Mouse (Mus musculus): Measurements from ENCODE around the gene Tada3.

Tada3 gene

DNA sequence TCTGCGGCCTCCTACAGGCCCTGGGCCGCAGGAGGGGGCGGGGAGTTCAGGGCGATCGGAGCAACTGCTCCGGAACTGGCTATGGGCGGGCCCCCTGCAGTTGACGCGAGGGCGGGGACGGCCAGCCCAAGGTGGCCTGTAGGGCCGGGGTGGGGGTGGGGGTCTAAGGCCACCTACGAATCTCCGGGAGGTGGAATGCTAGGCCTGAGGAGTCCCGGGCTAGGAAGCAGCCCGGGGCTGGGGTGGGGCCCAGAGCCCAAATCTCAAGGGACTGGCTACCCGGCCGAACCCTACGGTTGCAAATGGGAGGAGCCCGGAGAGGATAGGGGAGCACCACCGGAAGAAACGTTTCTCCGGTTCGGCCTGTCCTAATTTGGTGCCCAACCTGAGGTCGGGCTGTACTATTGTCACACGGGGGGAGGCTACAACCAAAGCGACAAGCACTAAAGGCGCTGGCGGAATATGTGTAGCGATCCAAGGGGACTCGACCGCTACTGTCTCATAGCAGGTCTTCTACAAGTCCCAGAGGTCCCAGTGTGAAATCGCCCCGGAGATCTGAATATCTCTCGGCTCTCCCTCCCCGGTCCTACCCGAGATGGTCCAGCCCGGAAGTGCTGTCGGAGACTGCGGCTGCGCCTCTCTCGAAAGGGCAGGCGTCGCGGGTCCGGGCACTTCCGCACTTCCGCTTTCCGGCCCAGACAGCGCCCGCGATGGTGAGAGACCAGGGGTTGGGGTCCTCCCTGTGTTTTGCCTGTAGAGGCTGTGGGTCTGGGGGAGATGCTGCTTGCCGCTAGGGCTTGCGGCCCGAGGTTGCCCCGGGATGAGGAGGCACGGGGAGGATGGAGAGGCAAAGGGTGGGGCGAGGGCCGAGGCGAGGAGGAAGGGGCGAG lies at the start of gene Tada3, which contains the start of gene Arpc4:
Gene Tada3 (minus strand): TSS at position 388 of the 890 bp plus-strand sequence.
Gene Arpc4 (plus strand): TSS at position 620 of the 890 bp plus-strand sequence.
- in situ Hi-C loops (cut with MboI; ENCODE audit: unreplicated experiment in 2 of 2) = loop anchor here (5.0 kb wide), 1 partner anchor 50 kb away; the partner anchor contains the start of gene Ogg1 (in 2 of the 2)

DNA sequence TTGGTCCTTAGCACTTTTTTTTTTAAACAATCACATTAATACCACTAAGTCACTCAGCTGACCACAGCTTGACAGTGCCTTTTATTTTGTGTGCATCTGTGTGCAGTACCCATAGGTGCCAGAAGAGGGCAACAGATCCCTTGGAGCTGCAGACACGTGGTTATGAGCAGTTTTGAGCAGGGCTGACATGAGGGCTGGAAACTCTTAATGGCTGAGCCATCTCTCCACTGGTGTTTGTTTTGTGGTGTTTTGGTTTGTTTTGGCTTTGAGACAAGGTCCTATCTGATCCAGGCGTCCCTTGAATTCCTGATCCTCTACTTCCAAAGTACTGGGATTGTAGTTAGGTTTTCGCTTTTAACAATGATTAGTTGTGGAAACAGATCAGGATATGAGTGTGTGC lies 49.7 kb upstream of the Tada3 start:
- in situ Hi-C loops (cut with MboI; ENCODE audit: unreplicated experiment in 2 of 2) = loop anchor here in 1 of 2 experiments (25.0 kb wide), 1 partner anchor 635 kb away; no protein-coding TSS in a partner anchor

DNA sequence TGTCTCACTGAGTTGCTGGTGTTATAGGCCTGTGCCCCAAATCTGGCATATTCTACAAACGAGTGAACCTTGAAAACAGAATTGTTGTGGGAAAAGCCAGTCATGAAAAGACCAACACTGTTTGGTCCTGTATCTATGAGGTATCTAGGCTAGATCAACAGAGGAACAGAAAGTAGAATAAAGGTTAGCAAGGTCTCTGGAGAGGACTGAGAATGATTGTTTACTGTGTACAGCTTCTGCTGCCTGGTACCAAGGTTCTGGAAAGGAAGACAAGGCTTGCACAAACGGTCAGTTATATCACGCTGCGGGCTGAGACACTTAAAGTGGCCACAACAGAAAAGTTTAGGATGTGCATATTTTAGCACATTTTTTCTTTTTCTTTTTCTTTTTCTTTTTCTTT lies 49.0 kb upstream of the Tada3 start:
- in situ Hi-C loops (cut with MboI; ENCODE audit: unreplicated experiment in 2 of 2) = loop anchor here in 1 of 2 experiments (25.0 kb wide), 1 partner anchor 636 kb away; no protein-coding TSS in a partner anchor

- in situ Hi-C loops (cut with MboI; ENCODE audit: unreplicated experiment in 2 of 2) = no loop called here
Measured at GRCm38 (mm10) chr6:113424187-113424586, 46.5 kb upstream of the Tada3 start.

DNA sequence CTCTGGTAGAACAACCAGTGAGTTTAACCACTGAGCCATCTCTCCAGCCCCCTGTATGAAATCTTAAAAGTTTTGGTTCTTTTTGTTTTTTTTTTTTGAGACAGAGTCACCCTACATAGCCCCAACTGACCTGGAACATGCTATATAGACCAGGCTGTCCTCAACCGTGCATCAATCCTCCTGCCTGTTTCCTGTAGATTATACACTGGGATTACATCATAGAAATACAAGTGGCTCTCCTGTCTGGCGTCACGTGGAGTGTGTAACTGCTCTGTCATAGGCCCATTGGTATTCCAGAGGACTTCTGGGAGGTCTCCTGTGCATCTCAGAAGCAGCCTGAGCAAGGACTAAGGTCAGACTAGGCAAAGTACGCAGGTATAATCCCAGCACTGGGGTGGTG lies 45.3 kb upstream of the Tada3 start:
- in situ Hi-C loops (cut with MboI; ENCODE audit: unreplicated experiment in 2 of 2) = no loop called here

- in situ Hi-C loops (cut with MboI; ENCODE audit: unreplicated experiment in 2 of 2) = no loop called here
Measured at GRCm38 (mm10) chr6:113419199-113419587, 41.5 kb upstream of the Tada3 start, which contains the start of gene Rpusd3. Gene Rpusd3, minus strand, starts transcription at chr6:113419340.

DNA sequence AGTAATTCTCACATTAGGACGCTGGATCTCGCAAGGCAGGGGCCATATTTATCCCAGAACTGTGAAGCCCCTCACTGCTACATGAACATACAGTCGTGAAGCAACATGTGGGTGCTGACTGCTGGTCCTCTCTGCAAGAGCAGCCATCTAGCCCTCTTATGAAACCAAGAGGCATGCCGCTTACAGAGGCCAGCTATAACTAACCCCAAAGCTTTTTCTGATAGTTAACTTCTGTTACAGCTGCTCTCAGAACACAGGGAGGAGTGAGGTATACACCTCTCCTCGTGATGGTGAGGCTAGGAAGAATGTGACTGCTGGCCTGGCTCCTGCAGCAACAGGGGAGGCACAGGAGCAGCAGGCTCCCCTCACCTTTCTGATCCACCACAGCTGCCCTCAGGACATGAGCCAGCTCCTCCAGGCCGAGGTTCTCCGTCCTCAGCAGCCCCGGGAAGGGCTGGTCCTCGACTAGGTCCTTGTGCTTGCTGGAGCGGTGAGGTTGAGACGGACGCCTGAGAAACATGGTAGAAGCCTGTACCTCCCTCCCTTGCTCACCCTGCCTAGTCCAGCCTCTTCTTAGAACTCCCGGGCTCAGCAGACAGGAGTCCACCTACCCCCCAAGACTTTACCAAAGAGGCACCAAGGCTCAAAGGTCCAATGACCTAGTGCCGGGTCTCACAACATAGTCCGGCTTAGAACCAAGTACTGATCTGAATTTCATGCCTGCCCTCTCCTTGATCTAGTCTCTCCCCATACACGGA lies 40.9 kb upstream of the Tada3 start:
- in situ Hi-C loops (cut with MboI; ENCODE audit: unreplicated experiment in 2 of 2) = no loop called here

GRCm38 (mm10) chr6:113416416-113416815 lies 38.7 kb upstream of the Tada3 start:
- in situ Hi-C loops (cut with MboI; ENCODE audit: unreplicated experiment in 2 of 2) = no loop called here

DNA sequence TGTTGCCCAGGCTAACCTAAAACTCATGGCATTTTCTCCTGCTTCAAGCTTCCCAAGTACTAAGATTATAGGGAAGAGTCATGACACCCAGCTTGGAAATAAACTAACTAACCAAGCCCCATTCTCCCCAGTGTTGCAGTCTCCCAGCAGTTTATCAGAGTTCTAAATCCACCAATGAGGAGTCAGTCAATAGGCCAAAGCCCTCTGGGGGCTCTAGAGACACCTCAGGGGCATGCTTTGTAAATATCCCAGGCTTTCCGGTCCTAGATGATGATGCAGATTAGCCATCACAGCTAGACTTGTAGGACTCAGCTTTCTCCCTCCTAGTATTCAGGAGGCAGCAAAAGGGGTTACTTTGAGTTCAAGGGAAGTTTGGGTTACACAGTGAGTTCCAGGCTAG lies 32.3 kb upstream of the Tada3 start:
- in situ Hi-C loops (cut with MboI; ENCODE audit: unreplicated experiment in 2 of 2) = no loop called here

- in situ Hi-C loops (cut with MboI; ENCODE audit: unreplicated experiment in 2 of 2) = no loop called here
Measured at GRCm38 (mm10) chr6:113406683-113407082, 29.0 kb upstream of the Tada3 start.

DNA sequence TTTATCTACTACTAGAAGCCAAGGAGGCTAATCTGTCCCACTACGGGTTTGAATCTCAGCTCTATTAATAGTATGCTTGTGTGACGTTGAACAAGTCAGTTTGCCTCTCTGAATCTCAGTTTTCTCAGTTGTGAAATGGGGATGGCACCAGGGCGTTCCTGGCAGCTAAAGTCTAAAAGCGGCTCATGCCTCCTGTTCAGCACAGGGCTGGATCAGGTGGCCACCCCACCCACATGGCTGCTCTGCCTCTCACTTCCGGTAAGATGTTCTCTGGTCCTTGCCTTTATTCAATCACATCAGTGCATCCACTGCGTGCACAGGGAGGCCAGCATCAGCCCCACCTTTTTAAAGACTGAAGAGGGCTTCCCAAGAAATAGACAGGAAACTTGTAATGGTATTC lies 27.8 kb upstream of the Tada3 start:
- in situ Hi-C loops (cut with MboI; ENCODE audit: unreplicated experiment in 2 of 2) = no loop called here

- in situ Hi-C loops (cut with MboI; ENCODE audit: unreplicated experiment in 2 of 2) = no loop called here
Measured at GRCm38 (mm10) chr6:113404649-113405448, 27.2 kb upstream of the Tada3 start.

DNA sequence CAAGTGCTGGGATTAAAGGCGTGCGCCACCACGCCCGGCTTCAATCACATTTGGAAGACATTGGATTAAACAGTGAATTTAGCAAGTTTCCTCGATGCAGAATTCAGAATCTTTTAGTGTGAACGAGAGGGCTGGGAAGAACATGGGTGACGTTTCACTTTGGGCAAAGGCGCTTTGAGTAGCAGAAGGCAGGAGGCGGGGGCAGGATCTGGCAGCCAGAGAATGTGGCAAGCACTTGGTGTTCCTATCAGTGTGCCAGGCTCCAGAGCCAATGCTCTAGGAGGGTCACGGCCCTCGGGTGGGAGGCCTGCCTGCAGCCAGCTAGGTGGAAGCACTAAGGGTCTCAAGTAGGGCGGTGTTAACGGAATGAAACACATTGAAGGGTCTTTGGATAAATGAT lies 24.4 kb upstream of the Tada3 start:
- in situ Hi-C loops (cut with MboI; ENCODE audit: unreplicated experiment in 2 of 2) = no loop called here

- in situ Hi-C loops (cut with MboI; ENCODE audit: unreplicated experiment in 2 of 2) = no loop called here
Measured at GRCm38 (mm10) chr6:113396270-113397030, 18.8 kb upstream of the Tada3 start.

GRCm38 (mm10) chr6:113395501-113395900 lies 17.8 kb upstream of the Tada3 start:
- in situ Hi-C loops (cut with MboI; ENCODE audit: unreplicated experiment in 2 of 2) = no loop called here

- in situ Hi-C loops (cut with MboI; ENCODE audit: unreplicated experiment in 2 of 2) = no loop called here
Measured at GRCm38 (mm10) chr6:113394811-113395210, 17.1 kb upstream of the Tada3 start.

- in situ Hi-C loops (cut with MboI; ENCODE audit: unreplicated experiment in 2 of 2) = no loop called here
Measured at GRCm38 (mm10) chr6:113393951-113394350, 16.3 kb upstream of the Tada3 start.

DNA sequence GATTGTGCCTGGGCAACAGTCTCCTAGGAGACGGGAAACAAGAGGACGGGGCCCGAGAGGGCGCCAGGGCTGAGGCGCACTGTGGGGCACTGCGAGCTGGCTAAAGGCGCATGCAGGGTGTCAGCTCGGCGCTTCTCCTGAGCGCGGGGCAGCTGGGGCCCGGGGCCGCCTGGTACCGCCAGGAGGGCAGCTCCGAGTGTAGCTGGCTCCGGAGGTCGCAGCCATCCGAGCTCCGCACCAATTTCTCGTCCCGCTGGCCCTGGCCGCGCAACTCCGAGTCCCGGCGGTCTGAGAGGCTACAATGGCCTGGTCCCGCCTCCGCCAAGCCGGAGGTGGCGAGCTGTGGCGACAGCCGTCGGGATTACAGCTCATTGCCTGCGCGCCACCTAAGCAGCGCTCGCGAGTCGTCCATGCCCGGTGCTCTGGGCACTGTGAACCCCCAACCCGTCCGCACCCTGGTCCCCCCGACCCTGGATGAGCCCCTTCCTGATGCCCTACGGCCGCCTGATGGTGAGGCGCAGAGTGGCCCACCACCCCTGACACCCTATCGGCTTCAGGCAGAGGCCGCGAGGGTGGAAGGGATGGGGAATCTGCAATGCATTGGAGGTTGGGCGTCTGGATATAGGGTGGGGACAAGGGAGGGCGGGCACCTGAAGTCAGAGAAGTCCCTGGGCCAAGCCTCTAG lies 14.8 kb upstream of the Tada3 start:
- in situ Hi-C loops (cut with MboI; ENCODE audit: unreplicated experiment in 2 of 2) = no loop called here

GRCm38 (mm10) chr6:113392015-113392386 lies 14.3 kb upstream of the Tada3 start:
- in situ Hi-C loops (cut with MboI; ENCODE audit: unreplicated experiment in 2 of 2) = no loop called here

Data from v-Abl transformed pro-B cells (cell line).